Mouse (Mus musculus) small intestine, adult 2 months (tissue): ENCODE data around the gene Hdac1.

Experiments
- CTCF ChIP-seq: fragments of 200-500 bp; IDR thresholded peaks from 2 replicates; pipeline ENCODE4 v1.5.1; 2012; ENCODE audit warnings: low read depth, mild to moderate bottlenecking, control low read depth, inconsistent platforms, low read length, moderate library complexity, mixed read lengths; ENCODE audit not compliant: insufficient replicate concordance, insufficient read length; ENCODE audit errors: extremely low read depth
- POLR2A ChIP-seq: fragments of 200-500 bp; IDR thresholded peaks from 2 replicates; pipeline ENCODE4 v1.6.1; 2012; ENCODE audit warnings: low read depth, mild to moderate bottlenecking, control low read depth, inconsistent platforms, low read length, moderate library complexity

- TF ChIP-seq CTCF = no peak
- no peak for TF ChIP-seq POLR2A
Measured at GRCm38 (mm10) chr4:129585773-129586172, 43.3 kb upstream of the Hdac1 start.
